Mouse (Mus musculus) CH12.LX (cell line): ENCODE measurements around the gene Gm20388. TPM values are rescaled to one million over a fixed set of nuclear protein-coding genes. Genes with fewer than 3 reads are reported as not detected.

Source experiments
- DNase-seq: peaks from one replicate; pipeline ENCODE4 v3.0.0-alpha.2; 2013; ENCODE audit errors: extremely low read depth
- H3K27ac ChIP-seq: 2 replicates; pipeline ENCODE4 v1.5.1; 2012; ENCODE audit warnings: low read depth, mild to moderate bottlenecking, control low read depth, moderate library complexity; ENCODE audit not compliant: insufficient read depth
- H3K27me3 ChIP-seq: replicated peaks from 2 replicates; pipeline ENCODE3; 2012; ENCODE audit warnings: inconsistent platforms
- H3K36me3 ChIP-seq, 2 experiments: replicated peaks in 1 of 2; 2 replicates each; pipeline versions ENCODE3 to v1.6.1; 2012; ENCODE audit warnings: inconsistent platforms in 1 of 2, low read length in 1 of 2, mild to moderate bottlenecking in 1 of 2, mixed read lengths in 1 of 2, moderate library complexity in 1 of 2; ENCODE audit not compliant: control insufficient read depth in 1 of 2, insufficient read depth in 1 of 2
- H3K4me1 ChIP-seq, 2 experiments: 2 replicates each; pipeline ENCODE4 v1.6.1; 2012; ENCODE audit warnings: inconsistent platforms in 1 of 2, moderate library complexity in 1 of 2; ENCODE audit not compliant: insufficient read depth in 2 of 2, control insufficient read depth in 1 of 2
- H3K4me2 ChIP-seq: 2 replicates; pipeline ENCODE4 v1.6.1; 2012; ENCODE audit warnings: low read depth, mild to moderate bottlenecking, control low read depth; ENCODE audit not compliant: poor library complexity, insufficient read depth, severe bottlenecking
- H3K4me3 ChIP-seq, 3 experiments: fragments of 150-350 bp in 1 of 3; sonication (generic) in 1 of 3; replicated peaks in 1 of 3; 2 replicates each; pipeline versions ENCODE3 to v1.5.1; 2011 to 2012; ENCODE audit warnings: low read depth in 2 of 3, low read length in 2 of 3, mild to moderate bottlenecking in 2 of 3, moderate library complexity in 2 of 3, control low read depth in 1 of 3, improper control_type of control experiment in 1 of 3, inconsistent platforms in 1 of 3, mixed read lengths in 1 of 3; ENCODE audit not compliant: poor library complexity in 1 of 3
- H3K79me2 ChIP-seq: replicated peaks from 2 replicates; pipeline ENCODE4 v1.6.1; 2012; ENCODE audit warnings: mild to moderate bottlenecking, moderate library complexity; ENCODE audit not compliant: control insufficient read depth, poor library complexity, insufficient read depth, severe bottlenecking; ENCODE audit errors: extremely low read depth
- H3K9ac ChIP-seq: 2 replicates; pipeline ENCODE4 v1.6.1; 2012; ENCODE audit warnings: low read depth, mild to moderate bottlenecking, control low read depth, moderate library complexity; ENCODE audit not compliant: insufficient read depth
- H3K9me3 ChIP-seq: replicated peaks from 2 replicates; pipeline ENCODE3; 2012; ENCODE audit warnings: low read length, inconsistent platforms, mixed read lengths
- BHLHE40 ChIP-seq: IDR thresholded peaks from 2 replicates; pipeline ENCODE4 v1.6.1; 2011; ENCODE audit warnings: mild to moderate bottlenecking, low read depth, low read length, improper control_type of control experiment
- CHD2 ChIP-seq: IDR thresholded peaks from 2 replicates; pipeline ENCODE4 v1.6.1; 2011; ENCODE audit warnings: low read length, improper control_type of control experiment
- CTCF ChIP-seq, 2 experiments: IDR thresholded peaks in 1 of 2; conservative IDR thresholded peaks in 1 of 2; 2 replicates each; pipeline ENCODE4 v1.5.1; 2011 to 2012; ENCODE audit warnings: low read depth in 2 of 2, low read length in 2 of 2, improper control_type of control experiment in 1 of 2, inconsistent platforms in 1 of 2, mild to moderate bottlenecking in 1 of 2, moderate library complexity in 1 of 2
- EP300 ChIP-seq: IDR thresholded peaks from 2 replicates; pipeline ENCODE4 v1.6.1; 2011; ENCODE audit warnings: low read length, improper control_type of control experiment
- ETS1 ChIP-seq: conservative IDR thresholded peaks from 2 replicates; pipeline ENCODE4 v1.6.1; 2012; ENCODE audit warnings: low read depth, mild to moderate bottlenecking, inconsistent platforms, low read length, improper control_type of control experiment, moderate library complexity
- HCFC1 ChIP-seq: IDR thresholded peaks from 2 replicates; pipeline ENCODE4 v1.6.1; 2012; ENCODE audit warnings: low read depth, mild to moderate bottlenecking, inconsistent platforms, low read length, improper control_type of control experiment
- IRF4 ChIP-seq: IDR thresholded peaks from 2 replicates; pipeline ENCODE4 v1.6.1; 2014; ENCODE audit warnings: low read depth, mild to moderate bottlenecking, inconsistent platforms, low read length, improper control_type of control experiment
- MEF2A ChIP-seq: IDR thresholded peaks from 2 replicates; pipeline ENCODE4 v1.6.1; 2014; ENCODE audit warnings: low read depth, mild to moderate bottlenecking, inconsistent platforms, low read length, improper control_type of control experiment, borderline replicate concordance
- MXI1 ChIP-seq: IDR thresholded peaks from 2 replicates; pipeline ENCODE4 v1.6.1; 2011; ENCODE audit warnings: mild to moderate bottlenecking, low read depth, low read length, improper control_type of control experiment
- MYC ChIP-seq: IDR thresholded peaks from 2 replicates; pipeline ENCODE4 v1.6.1; 2011; ENCODE audit warnings: low read depth, mild to moderate bottlenecking, improper control_type of control experiment, low read length
- PAX5 ChIP-seq: IDR thresholded peaks from 2 replicates; pipeline ENCODE4 v1.6.1; 2012; ENCODE audit warnings: low read length, inconsistent platforms, mixed read lengths
- POLR2A ChIP-seq: IDR thresholded peaks from 2 replicates; pipeline ENCODE4 v1.6.1; 2011; ENCODE audit warnings: low read depth, mild to moderate bottlenecking, improper control_type of control experiment, low read length
- RAD21 ChIP-seq: IDR thresholded peaks from 2 replicates; pipeline ENCODE4 v1.6.1; 2011; ENCODE audit warnings: low read depth, mild to moderate bottlenecking, low read length, improper control_type of control experiment, moderate library complexity
- SMC3 ChIP-seq: IDR thresholded peaks from 2 replicates; pipeline ENCODE4 v1.6.1; 2011; ENCODE audit warnings: low read depth, low read length, improper control_type of control experiment
- TBP ChIP-seq: conservative IDR thresholded peaks from 2 replicates; pipeline ENCODE4 v1.6.1; 2011; ENCODE audit warnings: low read depth, low read length, improper control_type of control experiment
- TCF12 ChIP-seq: IDR thresholded peaks from 2 replicates; pipeline ENCODE4 v1.6.1; 2014; ENCODE audit warnings: low read depth, mild to moderate bottlenecking, inconsistent platforms, low read length, improper control_type of control experiment
- USF2 ChIP-seq: conservative IDR thresholded peaks from 2 replicates; pipeline ENCODE4 v1.6.1; 2011; ENCODE audit warnings: low read depth, low read length, improper control_type of control experiment
- ZC3H11A ChIP-seq: IDR thresholded peaks from 2 replicates; pipeline ENCODE4 v1.6.1; 2012; ENCODE audit warnings: low read depth, mild to moderate bottlenecking, inconsistent platforms, low read length, improper control_type of control experiment
- ZKSCAN1 ChIP-seq: IDR thresholded peaks from 2 replicates; pipeline ENCODE4 v1.6.1; 2012; ENCODE audit warnings: low read depth, inconsistent platforms, low read length, improper control_type of control experiment, borderline replicate concordance
- ZMIZ1 ChIP-seq: IDR thresholded peaks from 2 replicates; pipeline ENCODE4 v1.6.1; 2012; ENCODE audit warnings: low read depth, mild to moderate bottlenecking, inconsistent platforms, low read length, improper control_type of control experiment
- dilution Hi-C: fragments of 300-500 bp; cut with MboI; formaldehyde crosslinking; loops from 2 replicates; pipeline ENCODE4 v1.14.3; 2020; ENCODE audit warnings: low sequenced_read_pairs; ENCODE audit not compliant: extremely low pct_unique_long_range_greater_than_20kb, extremely low pct_ligation_motif_present
- in situ Hi-C: fragments of 300-500 bp; cut with MboI; formaldehyde crosslinking; loops from 3 replicates; pipeline ENCODE4 v1.14.3; 2019; ENCODE audit warnings: low sequenced_read_pairs, low pct_ligation_motif_present, low pct_unique_long_range_greater_than_20kb, mixed read lengths
- polyA plus RNA-seq: library from polyadenylated mRNA; unstranded; fragments of >175 nt; gene quantifications from 2 replicates; pipeline ENCODE4 v1.2.1, GENCODE M21; 2012; ENCODE audit warnings: low read depth; ENCODE audit not compliant: insufficient read length
- total RNA-seq, 2 experiments: library from RNA; depleted of rRNA; stranded (reverse); fragments of 300-350 nt in 1 of 2; fragments of >200 nt in 1 of 2; gene quantifications; 2 replicates each; pipeline ENCODE4 v1.2.3; 2012 to 2014

Gm20388 gene
- total and polyA plus RNA-seq, 3 experiments: 14.8 to 26.3 (median 22.2) TPM

- H3K9ac ChIP-seq: no peak overlapping the region
- in situ Hi-C loops (no loop called here), dilution Hi-C loops (no loop called here)
- peaks cover 0 to 11% of the 10 kb centered on the region in 2 experiments; a peak in 2 of 4 replicates for H3K4me1 ChIP-seq
- no peak for DNase-seq
- no peaks in the 10 kb centered on the region for H3K9me3 ChIP-seq
- no peak overlapping the region for H3K27ac ChIP-seq
- H3K4me3 ChIP-seq: no peak overlapping the region
- H3K27me3 ChIP-seq: no peaks in the 10 kb centered on the region
- H3K79me2 ChIP-seq: 0 out of 2 replicates have a peak, but pooled peaks cover 2% of the 10 kb centered on the region
- H3K36me3 ChIP-seq: peaks cover 58 to 93% of the 10 kb centered on the region in 2 experiments
- no peak overlapping the region for H3K4me2 ChIP-seq
- TF ChIP-seq EP300 (no peak), ZKSCAN1 (no peak), IRF4 (no peak), ZMIZ1 (no peak), POLR2A (no peak), MXI1 (no peak), SMC3 (no peak), PAX5 (no peak), BHLHE40 (no peak), HCFC1 (no peak), USF2 (no peak), MYC (no peak), ZC3H11A (no peak), RAD21 (no peak), ETS1 (no peak), CTCF (conservative IDR thresholded peaks at IDR 0.05 in 1 of 2, IDR thresholded peaks at IDR 0.05 in 1 of 2; ENCODE audit: low read depth in 2 of 2, low read length in 2 of 2) (no peak), MEF2A (no peak), CHD2 (no peak)
These were observed 746.8 kb downstream of the Gm20388 start for GRCm38 (mm10) chr8:120657415-120657814.

- Histone ChIP-seq H3K27me3 (no peaks in the 10 kb centered on the region), H3K79me2 (peaks cover 55% of the 10 kb centered on the region), H3K9ac (no peak overlapping the region), H3K4me3 (no peak overlapping the region), H3K4me1 (peaks cover 16 to 42% of the 10 kb centered on the region in 2 experiments), H3K36me3 (peaks cover 15 to 54% of the 10 kb centered on the region in 2 experiments), H3K4me2 (no peak overlapping the region), H3K27ac (no peak overlapping the region), H3K9me3 (no peaks in the 10 kb centered on the region)
- dilution Hi-C loops: no loop called here
- in situ Hi-C loops: no loop called here
- DNase-seq: no peak
- TF ChIP-seq TBP (no peak), TCF12 (no peak), BHLHE40 (no peak), USF2 (no peak), CTCF (conservative IDR thresholded peaks at IDR 0.05 in 1 of 2, IDR thresholded peaks at IDR 0.05 in 1 of 2; ENCODE audit: low read depth in 2 of 2, low read length in 2 of 2) (no peak), RAD21 (no peak)
These were observed 753.9 kb downstream of the Gm20388 start for GRCm38 (mm10) chr8:120664566-120664965.
